Mouse (Mus musculus): ENCODE measurements around the gene Zfyve28.
A peak's percentile ranks its signal among the peaks of the same experiment; 100 is the strongest.

The Zfyve28 gene

DNA sequence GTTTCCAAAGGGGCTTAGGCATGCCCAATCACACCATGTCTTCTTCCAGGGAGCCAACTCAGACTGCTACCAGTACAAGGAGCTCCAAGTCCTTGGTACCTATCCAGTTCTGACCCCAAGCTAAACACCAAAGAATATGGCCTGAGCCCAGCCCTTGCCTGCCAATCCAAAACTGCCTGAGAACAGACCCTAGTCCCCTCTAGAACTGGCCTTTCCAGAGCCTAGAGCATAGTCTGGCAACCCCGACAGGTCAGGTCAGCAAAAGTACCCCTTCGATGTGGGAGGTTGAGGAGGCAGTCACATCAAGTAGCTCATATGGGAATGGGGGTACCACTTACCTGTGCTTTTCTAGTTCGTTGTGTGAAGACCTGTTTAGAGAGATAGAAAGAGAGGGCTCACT lies 104.3 kb downstream of the Zfyve28 start:
- no peak for DNase-seq (ENCODE audit: extremely low read depth, low read depth)

GRCm38 (mm10) chr5:34183156-34183880 lies 104.9 kb downstream of the Zfyve28 start:
- no peak for DNase-seq (ENCODE audit: extremely low read depth, low read depth)

DNA sequence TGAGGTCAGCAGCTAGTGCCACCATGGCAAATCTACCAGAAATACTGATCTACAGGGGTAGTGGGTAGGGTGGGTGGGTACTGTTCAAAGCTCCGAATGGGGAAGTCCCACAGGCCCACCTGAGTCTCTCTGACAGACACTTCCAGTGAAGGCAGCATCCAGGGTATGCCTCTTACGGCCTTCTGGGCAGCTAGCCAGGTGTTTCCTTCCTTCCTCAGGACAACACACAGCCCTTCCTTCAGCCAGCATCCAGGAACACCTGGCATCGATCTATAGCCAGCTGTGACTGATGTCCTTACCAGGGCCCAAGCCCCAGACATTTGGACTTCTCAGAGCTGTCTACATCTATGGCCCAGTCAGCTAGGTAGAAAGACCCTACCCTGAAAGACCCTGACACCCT lies 105.8 kb downstream of the Zfyve28 start:
- DNase-seq (ENCODE audit: extremely low read depth, low read depth) = no peak

DNA sequence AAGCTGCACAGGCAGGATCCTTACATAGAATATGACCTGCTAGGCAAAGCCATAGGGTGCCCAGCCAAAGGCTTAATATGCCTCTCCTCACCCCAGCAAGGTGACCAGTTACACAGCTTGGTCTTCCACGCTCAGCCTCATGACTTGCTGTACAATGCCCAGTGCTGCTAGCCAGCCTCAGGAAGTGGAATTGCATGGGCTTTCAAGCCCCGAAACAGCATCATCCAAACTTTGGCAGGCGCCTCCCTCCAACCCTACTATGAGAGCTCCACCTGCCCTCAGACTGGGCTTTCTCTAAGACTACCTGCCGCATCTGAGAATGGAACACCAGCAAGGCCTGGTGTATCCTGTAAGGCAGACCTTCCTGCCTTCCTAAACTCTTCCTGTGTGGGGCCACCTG lies 110.4 kb downstream of the Zfyve28 start:
- DNase-seq (ENCODE audit: extremely low read depth, low read depth) = no peak

GRCm38 (mm10) chr5:34177091-34177490 lies 111.2 kb downstream of the Zfyve28 start:
- DNase-seq (ENCODE audit: extremely low read depth, low read depth) = no peak

- no peak for DNase-seq (ENCODE audit: extremely low read depth, low read depth)
Observed at GRCm38 (mm10) chr5:34176691-34177090, 111.6 kb downstream of the Zfyve28 start.

DNA sequence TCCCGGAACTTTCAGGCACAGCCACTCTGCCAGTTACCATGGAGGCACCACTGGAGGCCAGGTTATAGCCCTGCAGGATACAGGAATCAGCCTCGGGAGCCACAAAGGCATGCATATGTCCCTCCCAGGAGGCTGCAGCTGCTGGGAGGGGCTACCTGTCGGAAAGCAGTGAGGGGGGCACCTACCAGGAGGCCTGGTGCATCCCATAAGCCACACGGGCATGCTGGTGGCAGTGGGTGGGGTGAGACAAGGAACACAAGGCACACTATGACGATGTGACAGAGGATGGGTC lies 112.9 kb downstream of the Zfyve28 start:
- DNase-seq (ENCODE audit: extremely low read depth, low read depth) = no peak

DNA sequence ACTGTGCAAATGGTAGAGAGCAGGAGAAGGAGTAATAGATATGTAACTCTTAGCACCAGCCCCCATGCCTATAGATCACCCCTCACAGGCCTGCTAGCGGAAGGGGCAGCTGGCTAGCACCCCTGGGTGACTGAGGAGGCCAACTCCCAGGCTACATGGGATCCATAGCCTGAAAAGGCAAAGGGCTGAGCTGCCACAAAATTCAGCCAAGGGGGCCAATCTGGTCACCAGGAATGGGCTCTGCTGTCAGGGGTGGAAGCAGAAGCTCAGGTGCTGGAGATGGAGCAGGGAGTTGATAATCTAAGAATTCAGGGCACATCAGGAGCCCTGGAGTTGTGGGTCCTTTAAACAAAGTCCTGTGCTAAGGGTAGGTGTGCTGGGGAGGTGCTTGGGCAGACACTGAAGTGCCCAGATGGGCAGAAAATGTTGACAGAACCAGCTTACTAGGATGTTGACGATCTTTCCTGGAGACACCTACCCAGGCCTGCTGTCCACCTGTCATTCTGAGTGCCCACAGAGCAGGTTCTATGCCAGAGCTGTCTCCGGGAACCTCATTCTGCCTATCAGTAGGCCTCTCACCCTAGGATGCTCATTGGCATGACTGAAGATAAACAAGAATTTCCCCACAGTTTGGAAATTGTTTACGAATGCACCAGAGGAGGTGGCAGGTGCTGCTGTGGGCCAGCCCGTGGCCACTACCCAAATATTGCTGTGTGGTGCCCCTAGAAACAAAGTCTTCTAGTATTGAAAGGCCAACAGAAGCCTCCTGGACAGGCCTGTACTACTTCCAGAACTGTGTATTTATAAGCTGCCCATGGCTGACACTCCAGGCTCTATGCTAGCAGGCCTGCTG lies 113.5 kb downstream of the Zfyve28 start:
- DNase-seq (ENCODE audit: extremely low read depth, low read depth) = no peak

DNA sequence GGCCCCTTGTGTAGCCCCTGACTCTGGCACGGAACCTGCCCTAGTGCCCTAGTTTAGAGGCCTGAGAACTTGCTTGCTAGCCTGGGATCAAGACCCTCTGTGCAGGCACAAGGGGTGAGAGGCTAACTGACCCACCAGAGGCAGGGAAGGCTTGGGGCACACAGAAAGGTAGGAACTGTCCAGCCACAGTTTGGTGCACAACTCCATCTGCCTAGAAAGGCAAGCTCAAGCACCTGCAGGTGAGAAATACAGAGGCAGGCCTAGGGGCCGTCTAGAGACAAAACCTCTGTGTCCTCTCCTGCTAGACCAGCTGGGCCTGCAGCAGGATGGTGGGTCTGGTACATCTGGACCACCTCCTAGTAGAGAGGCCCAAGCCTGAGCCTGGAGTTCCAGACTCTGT lies 114.2 kb downstream of the Zfyve28 start:
- no peak for DNase-seq (ENCODE audit: extremely low read depth, low read depth)

DNA sequence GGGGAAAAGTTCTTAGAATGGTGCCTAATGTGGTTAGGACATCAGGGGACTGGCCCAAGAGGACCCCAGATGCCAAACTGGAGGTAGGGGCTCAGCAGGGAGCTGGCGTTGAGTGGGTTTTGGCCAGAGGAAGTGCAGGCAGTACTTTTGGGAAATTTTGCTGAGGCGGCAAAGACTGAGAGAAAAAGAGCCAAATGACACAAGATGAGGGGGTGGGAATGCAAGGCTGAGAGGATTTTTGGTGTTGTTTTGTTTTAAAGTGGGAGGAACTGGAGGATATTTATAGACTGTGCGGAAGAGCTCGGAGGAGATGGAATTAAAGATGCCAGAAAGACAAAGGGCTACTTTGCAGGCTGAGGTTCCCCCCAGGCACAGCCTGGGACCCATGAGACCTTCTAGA lies 117.5 kb downstream of the Zfyve28 start:
- DNase-seq (ENCODE audit: extremely low read depth, low read depth) = no peak

DNA sequence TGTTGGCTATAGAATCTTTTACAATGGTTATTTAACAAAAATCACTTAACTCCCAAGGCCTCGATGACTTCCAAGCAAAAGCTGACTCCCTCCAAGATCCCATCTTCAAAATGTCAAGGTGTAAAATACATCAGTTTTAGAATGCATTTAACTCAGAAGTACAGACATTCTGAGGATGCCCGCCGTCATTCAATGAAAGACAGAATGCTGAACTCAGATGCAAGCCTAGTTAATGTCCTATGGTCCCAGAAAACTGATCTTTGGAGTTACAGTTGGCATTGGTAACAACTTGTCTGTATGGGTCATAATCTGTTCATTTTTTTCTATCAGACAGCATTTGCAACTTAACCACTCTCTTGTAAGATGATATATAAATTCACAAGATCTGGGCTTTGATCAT lies 118.3 kb downstream of the Zfyve28 start:
- DNase-seq (ENCODE audit: extremely low read depth, low read depth) = no peak

DNA sequence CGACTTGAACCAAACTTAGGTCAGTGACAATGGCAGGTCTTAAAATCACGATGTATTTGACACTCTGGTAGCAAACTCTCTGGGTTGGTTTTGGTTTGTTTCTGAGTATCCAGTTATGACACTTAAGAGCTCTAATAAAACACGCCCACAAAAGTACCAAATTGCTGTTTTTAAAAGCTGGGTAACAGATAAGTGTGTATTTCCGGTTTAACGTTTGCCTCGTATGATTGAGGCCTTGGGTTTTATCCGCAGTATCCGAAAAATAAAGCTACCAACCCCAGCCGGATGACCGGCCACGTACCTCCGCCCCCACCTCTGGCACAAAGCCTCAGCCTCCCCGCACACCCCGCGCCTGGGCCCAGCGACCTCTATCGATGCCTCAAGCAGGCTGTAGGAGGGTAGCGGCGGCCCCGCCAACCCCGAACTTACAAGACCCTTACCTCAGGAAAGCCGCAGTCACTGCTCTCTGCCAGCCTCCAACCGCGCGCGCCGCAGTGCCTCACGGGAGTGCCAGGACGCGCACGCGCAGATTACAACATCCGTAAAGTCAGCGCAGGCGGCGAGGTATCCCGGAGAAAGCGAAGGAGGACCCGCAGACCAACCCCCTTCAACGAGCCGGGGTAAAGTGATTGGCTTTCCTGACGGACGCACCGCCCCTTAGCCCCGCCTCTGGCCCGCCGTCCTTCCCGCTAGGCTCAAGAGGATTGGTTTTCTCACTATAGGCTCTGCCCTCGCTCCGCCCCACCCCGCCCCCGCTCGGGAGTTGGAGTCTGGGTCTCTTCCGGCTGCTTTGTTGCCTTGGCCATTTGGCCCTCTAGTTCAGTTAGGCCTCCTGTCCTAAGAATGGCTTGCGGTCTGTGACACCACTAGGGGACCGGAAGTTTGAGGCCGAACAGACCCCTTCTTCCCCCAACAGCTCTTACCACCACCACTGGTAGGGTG lies 119.0 kb downstream of the Zfyve28 start, which contains the start of the genes Poln and Haus3:
Poln (minus strand) TSS at position 499 of the 942 bp plus-strand sequence.
Haus3 (minus strand) TSS at position 578 of the 942 bp plus-strand sequence.
- peak; percentile 98 for DNase-seq (ENCODE audit: extremely low read depth, low read depth)

DNA sequence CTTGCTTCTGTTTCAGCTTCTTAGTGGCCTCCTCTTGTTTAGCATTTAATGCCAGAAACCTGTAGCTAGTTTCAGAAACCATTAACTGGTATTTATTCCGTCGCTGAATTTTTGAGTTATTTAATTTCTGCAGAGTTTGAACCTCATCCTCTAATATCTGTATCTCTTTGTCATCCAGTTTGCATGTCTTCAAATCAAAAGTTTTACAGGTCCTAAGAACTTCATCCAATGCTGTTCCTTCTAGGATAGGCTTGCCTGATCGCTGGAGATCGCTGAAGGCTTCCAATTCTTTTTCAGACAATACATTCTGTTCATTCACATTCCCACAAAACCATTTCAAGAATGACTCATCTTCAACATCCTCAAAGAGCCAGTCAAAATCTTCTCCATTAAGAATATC lies 120.4 kb downstream of the Zfyve28 start:
- no peak for DNase-seq (ENCODE audit: extremely low read depth, low read depth)

- DNase-seq (ENCODE audit: extremely low read depth, low read depth) = no peak
Observed at GRCm38 (mm10) chr5:34165793-34166192, 122.5 kb downstream of the Zfyve28 start.

- DNase-seq (ENCODE audit: extremely low read depth, low read depth) = no peak
Observed at GRCm38 (mm10) chr5:34148476-34148875, 139.8 kb downstream of the Zfyve28 start.

GRCm38 (mm10) chr5:34147554-34147953 lies 140.7 kb downstream of the Zfyve28 start:
- no peak for DNase-seq (ENCODE audit: extremely low read depth, low read depth)

All from MEL-GATA-1-ER (cell line).